Mouse (Mus musculus) myocyte (in vitro differentiated cells): ENCODE results near the gene Mfn2. TPM values are rescaled to one million over a fixed set of nuclear protein-coding genes. Genes with fewer than 3 reads are reported as not detected.
"Not testable (repeated sequence)": the region's sequence is repeated elsewhere in the genome, so short reads cannot be mapped to it uniquely, and the experiment has no call there.

ENCODE experiments used
- H3K27me3 ChIP-seq: one replicate; pipeline ENCODE4 v1.6.1; 2011; ENCODE audit not compliant: control insufficient read depth, insufficient read depth, insufficient read length
- H3K36me3 ChIP-seq: one replicate; pipeline ENCODE4 v1.6.1; 2011; ENCODE audit not compliant: control insufficient read depth, insufficient read depth
- H3K4me2 ChIP-seq: one replicate; pipeline ENCODE4 v1.6.1; 2011; ENCODE audit warnings: low read depth, control low read depth
- H3K4me3 ChIP-seq: one replicate; pipeline ENCODE4 v1.5.1; 2011; ENCODE audit warnings: mild to moderate bottlenecking, control low read depth, moderate library complexity
- H3K79me2 ChIP-seq: one replicate; pipeline ENCODE4 v1.6.1; 2011; ENCODE audit not compliant: control insufficient read depth, insufficient read depth
- H3ac ChIP-seq: one replicate; pipeline ENCODE4 v1.6.1; 2011; ENCODE audit not compliant: control insufficient read depth, insufficient read length
- CEBPB ChIP-seq: IDR thresholded peaks from 2 replicates; pipeline ENCODE4 v1.6.1; 2011; ENCODE audit warnings: mild to moderate bottlenecking, moderate library complexity; ENCODE audit not compliant: poor library complexity, insufficient read depth, severe bottlenecking
- E2F4 ChIP-seq: IDR thresholded peaks from one replicate; pipeline ENCODE4 v1.6.1; 2011; ENCODE audit warnings: mild to moderate bottlenecking, control low read depth, moderate library complexity; ENCODE audit not compliant: insufficient read depth
- MAX ChIP-seq: IDR thresholded peaks from one replicate; pipeline ENCODE4 v1.6.1; 2011; ENCODE audit warnings: low read depth, mild to moderate bottlenecking, control low read depth
- MYOD1 ChIP-seq, 3 experiments: IDR thresholded peaks; one replicate each; pipeline ENCODE4 v1.6.1; 2011; ENCODE audit warnings: control low read depth in 2 of 3, low read depth in 2 of 3, mild to moderate bottlenecking in 2 of 3, moderate library complexity in 1 of 3; ENCODE audit not compliant: insufficient read length in 2 of 3, control insufficient read depth in 1 of 3
- MYOG ChIP-seq, 3 experiments: IDR thresholded peaks; one replicate each; pipeline ENCODE4 v1.6.1; 2011; ENCODE audit warnings: control low read depth in 2 of 3, low read depth in 2 of 3, mild to moderate bottlenecking in 2 of 3; ENCODE audit not compliant: insufficient read length in 2 of 3, control insufficient read depth in 1 of 3, insufficient read depth in 1 of 3
- POLR2A ChIP-seq: IDR thresholded peaks from one replicate; pipeline ENCODE4 v1.6.1; 2011; ENCODE audit warnings: low read depth, mild to moderate bottlenecking, control low read depth, moderate library complexity; ENCODE audit not compliant: insufficient read length
- POLR2AphosphoS2 ChIP-seq: IDR thresholded peaks from one replicate; pipeline ENCODE4 v1.6.1; 2011; ENCODE audit warnings: low read depth, control low read depth; ENCODE audit not compliant: insufficient read length
- REST ChIP-seq: IDR thresholded peaks from one replicate; pipeline ENCODE4 v1.6.1; 2011; ENCODE audit warnings: mild to moderate bottlenecking, control low read depth, moderate library complexity; ENCODE audit not compliant: insufficient read depth, insufficient read length
- SRF ChIP-seq: IDR thresholded peaks from one replicate; pipeline ENCODE4 v1.6.1; 2011; ENCODE audit warnings: low read depth; ENCODE audit not compliant: control insufficient read depth, insufficient read length
- TCF12 ChIP-seq: IDR thresholded peaks from one replicate; pipeline ENCODE4 v1.6.1; 2011; ENCODE audit warnings: mild to moderate bottlenecking, control low read depth; ENCODE audit not compliant: poor library complexity, insufficient read depth, severe bottlenecking
- TCF3 ChIP-seq: IDR thresholded peaks from one replicate; pipeline ENCODE4 v1.6.1; 2011; ENCODE audit warnings: low read depth, control low read depth; ENCODE audit not compliant: insufficient read length
- USF1 ChIP-seq: IDR thresholded peaks from one replicate; pipeline ENCODE4 v1.6.1; 2011; ENCODE audit warnings: low read depth, mild to moderate bottlenecking, control low read depth, moderate library complexity
- polyA plus RNA-seq: library from polyadenylated mRNA; unstranded; fragments of >200 nt; fragmentation: generic; extraction: Trizol; gene quantifications from one replicate; pipeline ENCODE4 v1.2.1, GENCODE M21; 2012; ENCODE audit warnings: missing spikeins

Mfn2 gene
- polyA plus RNA-seq, 1 experiment, result 75.8 TPM

DNA sequence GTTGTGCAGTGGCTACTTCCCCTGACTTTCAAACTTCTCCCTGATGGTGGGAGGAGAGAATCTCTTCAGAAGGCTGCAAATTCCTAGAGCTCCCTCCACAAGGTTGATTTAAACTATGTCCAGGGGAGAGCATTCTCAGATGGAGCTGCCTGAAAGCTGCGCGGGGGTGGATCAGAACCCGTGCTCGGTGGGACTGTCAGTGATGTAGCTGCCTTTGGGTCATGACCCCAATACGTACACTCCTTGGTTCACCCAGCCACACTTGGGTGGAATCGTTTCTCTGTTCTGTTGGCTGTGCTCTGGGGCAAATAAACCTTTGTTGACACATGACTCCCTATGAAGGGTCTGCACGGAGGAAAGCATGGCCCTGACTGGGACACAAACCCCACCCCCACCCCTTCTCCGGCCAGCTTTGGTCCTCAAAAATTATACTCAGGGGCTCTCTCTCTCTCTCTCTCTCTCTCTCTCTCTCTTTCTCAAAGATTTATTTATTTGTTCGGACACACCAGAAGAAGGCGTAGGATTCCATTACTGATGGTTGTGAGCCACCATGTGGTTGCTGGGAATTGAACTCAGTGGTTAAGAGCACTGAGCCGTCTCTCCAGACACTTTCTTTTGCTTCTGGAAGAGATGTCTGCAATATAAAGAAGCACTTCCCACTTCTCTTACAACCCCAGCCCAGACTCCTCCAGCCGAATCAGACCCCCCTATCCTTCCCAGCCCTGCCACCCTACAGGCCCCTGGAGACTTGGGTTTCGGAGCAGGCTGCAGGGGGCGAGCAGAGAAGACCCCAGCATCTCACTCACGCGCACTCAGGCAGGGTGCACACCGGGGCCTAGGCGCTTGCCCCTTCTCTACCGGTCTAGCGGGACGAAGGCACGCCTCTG lies 36.7 kb downstream of the Mfn2 start:
- Histone ChIP-seq H3ac (peak overlapping the region; percentile 30), H3K79me2 (peaks cover 22% of the 10 kb centered on the region), H3K4me3 (peak overlapping the region; percentile 78), H3K27me3 (no peaks in the 10 kb centered on the region), H3K36me3 (peaks cover 20% of the 10 kb centered on the region), H3K4me2 (peak overlapping the region; percentile 75)
- no peak for TF ChIP-seq TCF3
- no peak for TF ChIP-seq E2F4
- no peak for TF ChIP-seq REST
- no peak for TF ChIP-seq CEBPB
- peak; percentile 71 for TF ChIP-seq POLR2A

GRCm38 (mm10) chr4:147866793-147867192 lies 37.7 kb downstream of the Mfn2 start:
- H3ac ChIP-seq, H3K27me3 ChIP-seq, H3K4me2 ChIP-seq, H3K4me3 ChIP-seq: not testable (repeated sequence)
- Histone ChIP-seq H3K36me3 (peaks cover 12% of the 10 kb centered on the region), H3K79me2 (peaks cover 22% of the 10 kb centered on the region)

DNA sequence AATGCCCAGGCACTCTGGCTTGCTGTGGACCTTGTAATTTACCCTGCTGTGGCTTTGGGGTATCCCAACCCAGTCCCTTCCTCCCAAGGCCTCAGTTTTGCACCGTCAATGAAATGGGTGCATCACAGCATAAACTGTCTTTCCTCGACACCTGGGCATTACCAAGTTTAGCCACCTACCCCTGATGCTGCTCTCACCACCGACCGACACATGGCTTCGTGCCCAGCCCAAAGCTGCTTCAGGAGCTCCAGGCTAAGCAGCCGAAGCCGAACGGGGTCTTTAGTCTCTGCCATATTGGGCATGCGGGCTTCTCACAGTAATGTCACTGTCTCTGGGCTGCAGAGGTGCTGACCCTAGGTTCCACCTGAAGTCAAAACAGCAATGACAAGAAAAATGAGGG lies 38.4 kb downstream of the Mfn2 start:
- peaks cover 22% of the 10 kb centered on the region for H3K79me2 ChIP-seq
- peaks cover 14% of the 10 kb centered on the region for H3K36me3 ChIP-seq
- H3K4me3 ChIP-seq, result no peak overlapping the region
- no peak overlapping the region for H3ac ChIP-seq
- TF ChIP-seq TCF3, result no peak
- no peak for TF ChIP-seq SRF
- no peak for TF ChIP-seq MYOD1 (IDR thresholded peaks at IDR 0.05; ENCODE audit: control insufficient read depth in 1 of 3, insufficient read length in 2 of 3, low read depth in 2 of 3)
- no peak for TF ChIP-seq CEBPB
- TF ChIP-seq USF1, result no peak
- TF ChIP-seq MYOG (IDR thresholded peaks at IDR 0.05; ENCODE audit: control insufficient read depth in 1 of 3, insufficient read depth in 1 of 3, insufficient read length in 2 of 3, low read depth in 2 of 3), result no peak
- no peak for TF ChIP-seq E2F4
- TF ChIP-seq REST, result no peak
- no peak for TF ChIP-seq POLR2A
- TF ChIP-seq POLR2AphosphoS2, result no peak
- TF ChIP-seq TCF12, result no peak
- no peak for TF ChIP-seq MAX
- H3K27me3 ChIP-seq, result no peaks in the 10 kb centered on the region
- H3K4me2 ChIP-seq, result no peak overlapping the region

GRCm38 (mm10) chr4:147865651-147866050 lies 38.9 kb downstream of the Mfn2 start:
- H3K36me3 ChIP-seq, result peaks cover 14% of the 10 kb centered on the region
- H3K27me3 ChIP-seq, result no peaks in the 10 kb centered on the region
- no peak overlapping the region for H3K4me2 ChIP-seq
- H3K4me3 ChIP-seq, result no peak overlapping the region
- peaks cover 22% of the 10 kb centered on the region for H3K79me2 ChIP-seq
- TF ChIP-seq POLR2AphosphoS2 (no peak), TCF12 (no peak), TCF3 (no peak), E2F4 (no peak), MAX (no peak), MYOG (IDR thresholded peaks at IDR 0.05; ENCODE audit: control insufficient read depth in 1 of 3, insufficient read depth in 1 of 3, insufficient read length in 2 of 3, low read depth in 2 of 3) (no peak), REST (no peak), MYOD1 (IDR thresholded peaks at IDR 0.05; ENCODE audit: control insufficient read depth in 1 of 3, insufficient read length in 2 of 3, low read depth in 2 of 3) (no peak), POLR2A (no peak), USF1 (no peak), SRF (no peak), CEBPB (no peak)
- no peak overlapping the region for H3ac ChIP-seq

GRCm38 (mm10) chr4:147862051-147862450 lies 42.5 kb downstream of the Mfn2 start:
- H3K36me3 ChIP-seq, result peaks cover 14% of the 10 kb centered on the region
- no peaks in the 10 kb centered on the region for H3K79me2 ChIP-seq
- H3K27me3 ChIP-seq, result no peaks in the 10 kb centered on the region
- no peak overlapping the region for H3K4me2 ChIP-seq
- no peak overlapping the region for H3ac ChIP-seq
- H3K4me3 ChIP-seq, result no peak overlapping the region
- TF ChIP-seq TCF3 (no peak), MAX (no peak), MYOG (IDR thresholded peaks at IDR 0.05; ENCODE audit: control insufficient read depth in 1 of 3, insufficient read depth in 1 of 3, insufficient read length in 2 of 3, low read depth in 2 of 3) (no peak), MYOD1 (IDR thresholded peaks at IDR 0.05; ENCODE audit: control insufficient read depth in 1 of 3, insufficient read length in 2 of 3, low read depth in 2 of 3) (no peak), POLR2A (no peak), CEBPB (no peak), SRF (no peak), E2F4 (no peak), POLR2AphosphoS2 (no peak), REST (no peak), USF1 (no peak), TCF12 (no peak)
